Mouse (Mus musculus) naive thymus-derived CD4-positive, alpha-beta T cell, adult 2 months (primary cell): ENCODE results near the gene Scn1b.
A peak's percentile ranks its signal among the peaks of the same experiment; 100 is the strongest.

Experiments used
- DNase-seq: peaks from one replicate; pipeline ENCODE4 v3.0.0-alpha.2; 2011; ENCODE audit warnings: low read depth

Gene Scn1b

DNA sequence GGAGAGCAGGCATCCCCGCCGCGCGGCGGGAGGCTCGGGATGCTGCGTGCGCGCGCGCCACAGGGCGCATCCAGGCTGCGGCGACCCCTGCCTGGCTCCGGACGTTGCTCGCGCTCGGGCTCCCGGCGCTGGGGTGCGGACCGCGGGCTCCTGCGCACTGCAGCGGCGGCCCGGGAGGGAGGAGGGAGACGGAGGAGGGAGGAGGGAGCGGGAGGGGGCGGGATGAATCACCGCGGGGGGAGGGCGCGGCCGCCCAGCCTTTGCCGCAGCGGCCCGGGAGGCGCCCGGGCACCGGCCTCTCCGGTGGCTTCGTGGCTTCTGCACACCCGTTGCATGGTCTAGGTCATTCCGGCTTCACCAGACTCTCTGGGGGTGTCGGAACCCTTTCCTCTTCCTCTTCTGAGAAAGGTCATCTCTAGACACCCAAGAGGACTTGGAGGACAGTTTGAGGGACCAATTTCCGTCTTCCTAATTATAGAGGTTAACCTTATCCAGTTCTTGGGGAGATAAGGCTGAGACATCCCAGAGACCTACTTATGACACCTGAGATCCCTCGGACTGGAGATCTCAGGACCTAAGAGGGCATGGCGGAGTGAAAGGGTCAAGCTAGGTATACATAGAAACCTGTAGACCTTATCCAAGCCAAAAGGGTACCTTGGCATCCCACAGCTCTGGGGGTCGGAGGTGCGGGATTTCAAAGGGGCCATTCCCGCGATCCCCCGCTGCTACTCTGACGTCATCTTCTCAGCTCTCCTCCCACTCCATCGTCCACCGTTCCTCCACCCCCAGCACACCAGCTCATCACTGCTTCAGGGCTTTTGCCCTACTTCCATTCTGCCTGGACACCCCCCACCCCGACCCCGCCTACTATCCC, at the start of gene Scn1b:
Gene Scn1b, minus strand, starts transcription at position 153 of the 874 bp plus-strand sequence.
- DNase-seq, result peak; percentile 58

- no peak for DNase-seq
Measured at GRCm38 (mm10) chr7:31175096-31175495, 48.3 kb upstream of the Scn1b start.

DNA sequence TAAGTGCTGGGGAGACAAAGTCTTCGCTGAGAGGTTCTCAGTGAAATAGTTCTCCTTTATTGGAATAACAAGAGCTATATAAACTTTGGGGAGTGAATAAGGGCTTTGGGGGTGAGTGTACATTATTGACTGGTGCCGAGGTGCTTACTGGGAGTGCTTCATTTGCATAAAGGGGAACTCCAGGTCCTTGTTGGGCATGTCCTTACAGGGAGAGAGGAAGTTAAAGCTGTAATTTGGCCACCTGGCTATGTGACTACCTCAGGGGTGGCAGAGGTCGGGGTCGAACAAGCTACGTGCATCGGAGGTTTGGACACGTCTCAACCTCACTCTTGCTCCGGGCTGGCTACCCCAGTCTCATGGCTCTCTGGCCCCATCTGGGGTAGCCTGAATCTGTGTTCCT, 47.7 kb upstream of the Scn1b start:
- DNase-seq, result peak; percentile 8

GRCm38 (mm10) chr7:31172238-31172637, 45.4 kb upstream of the Scn1b start:
- DNase-seq, result peak; percentile 89

- DNase-seq, result no peak
Measured at GRCm38 (mm10) chr7:31170520-31170919, 43.7 kb upstream of the Scn1b start.

DNA sequence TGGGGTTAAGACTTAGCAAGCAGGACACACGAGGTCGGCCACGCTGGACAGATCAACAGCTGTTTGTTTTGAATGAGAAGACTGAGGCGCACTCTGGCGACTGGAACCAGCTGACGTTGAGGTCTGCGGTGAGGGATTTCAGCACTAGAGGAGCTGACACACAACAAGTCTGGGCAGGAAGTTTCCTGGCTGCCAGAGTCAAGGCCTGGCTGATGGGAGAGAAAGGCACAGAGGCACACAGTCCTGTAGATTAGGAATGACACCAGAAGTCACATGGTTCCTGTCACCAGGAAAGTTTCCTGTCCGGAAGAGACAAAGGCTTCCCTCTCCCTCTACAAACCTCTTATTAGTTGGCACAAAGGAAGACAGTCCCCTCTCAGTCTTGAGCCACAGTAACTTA, 41.6 kb upstream of the Scn1b start:
- DNase-seq, result peak; percentile 68

DNA sequence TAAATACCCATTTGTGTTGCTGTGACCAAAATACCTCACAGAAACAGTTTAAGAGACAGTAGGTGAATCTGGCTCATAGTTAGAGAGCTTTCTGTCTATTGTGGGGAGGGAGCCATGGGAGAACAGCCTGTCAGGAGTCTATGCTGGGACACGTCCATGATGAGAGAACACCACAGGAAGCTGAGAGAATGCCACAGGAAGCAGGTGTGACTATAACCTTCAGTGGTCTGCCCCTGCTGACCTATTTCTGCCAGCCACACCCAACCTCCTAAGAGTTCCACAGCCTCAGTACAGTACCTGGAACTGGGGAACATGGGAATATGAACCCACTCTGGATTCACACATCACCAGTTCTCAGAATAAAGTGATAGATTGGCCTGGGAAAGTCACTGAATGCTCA, 37.9 kb upstream of the Scn1b start:
- DNase-seq, result no peak

DNA sequence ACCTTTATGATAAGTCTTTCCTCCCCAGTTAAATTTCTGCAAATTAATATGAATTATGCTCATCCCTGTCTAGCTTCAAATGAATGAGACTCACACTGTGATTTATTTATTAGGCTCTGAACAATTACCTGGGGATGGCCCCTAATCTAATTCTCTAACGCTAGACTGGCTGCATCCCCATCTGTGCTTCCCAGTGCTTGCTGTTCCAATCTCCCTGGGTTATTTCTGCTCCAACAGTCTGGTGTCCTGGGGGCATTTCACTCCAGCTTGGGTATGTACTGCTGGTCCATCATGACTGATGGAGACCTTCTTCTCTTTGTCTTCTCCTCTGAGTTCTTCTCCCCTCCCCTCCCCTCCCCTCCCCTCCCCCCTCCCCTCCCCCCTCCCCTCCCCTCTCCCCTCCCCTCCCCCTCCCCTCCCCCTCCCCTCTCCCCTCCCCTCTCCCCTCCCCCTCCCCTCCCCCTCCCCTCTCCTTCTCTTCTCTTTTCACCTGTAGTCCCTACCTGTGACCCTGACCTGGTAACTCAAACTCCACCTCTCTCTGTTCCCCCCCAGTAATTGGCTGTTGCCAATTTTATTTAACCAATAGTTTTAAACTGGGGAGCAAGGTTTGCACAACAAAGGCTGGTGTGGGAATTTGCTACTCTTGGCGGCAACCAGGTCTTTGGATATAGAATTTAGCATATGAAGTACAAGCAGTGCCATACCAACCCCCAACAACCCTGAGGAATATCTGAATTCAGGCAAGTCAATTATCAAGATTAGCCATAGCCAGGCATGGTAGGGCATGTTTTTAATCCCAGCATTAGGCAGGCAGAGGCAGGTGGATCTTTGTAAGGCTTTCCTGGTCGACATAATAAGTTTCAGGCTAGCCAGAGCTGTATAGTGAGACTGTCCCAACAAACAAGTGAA, 37.1 kb upstream of the Scn1b start:
- DNase-seq, result no peak

GRCm38 (mm10) chr7:31162324-31162723, 35.5 kb upstream of the Scn1b start:
- DNase-seq, result no peak

GRCm38 (mm10) chr7:31161831-31162230, 35.0 kb upstream of the Scn1b start:
- no peak for DNase-seq

- peak; percentile 56 for DNase-seq
Measured at GRCm38 (mm10) chr7:31161246-31161645, 34.4 kb upstream of the Scn1b start.

DNA sequence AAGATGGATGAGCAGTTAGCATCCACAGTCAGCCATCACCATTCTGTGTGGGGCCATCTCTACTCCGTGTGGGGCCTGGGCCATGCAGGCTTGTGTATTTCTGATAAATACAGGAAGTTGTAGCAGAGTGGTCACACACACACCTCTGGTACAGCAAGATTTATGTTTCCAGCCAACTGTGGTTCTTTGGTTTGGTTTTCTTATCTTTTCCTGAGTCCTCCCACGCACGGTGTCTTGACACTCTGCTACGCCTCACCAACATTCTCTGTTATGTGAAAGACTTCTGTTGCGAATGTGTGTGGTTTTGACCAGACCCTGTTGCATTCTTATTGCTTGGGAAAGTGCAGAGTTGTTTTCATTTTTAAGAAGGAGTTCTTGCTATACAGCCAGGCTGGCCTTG, 34.0 kb upstream of the Scn1b start:
- DNase-seq, result peak; percentile 70

DNA sequence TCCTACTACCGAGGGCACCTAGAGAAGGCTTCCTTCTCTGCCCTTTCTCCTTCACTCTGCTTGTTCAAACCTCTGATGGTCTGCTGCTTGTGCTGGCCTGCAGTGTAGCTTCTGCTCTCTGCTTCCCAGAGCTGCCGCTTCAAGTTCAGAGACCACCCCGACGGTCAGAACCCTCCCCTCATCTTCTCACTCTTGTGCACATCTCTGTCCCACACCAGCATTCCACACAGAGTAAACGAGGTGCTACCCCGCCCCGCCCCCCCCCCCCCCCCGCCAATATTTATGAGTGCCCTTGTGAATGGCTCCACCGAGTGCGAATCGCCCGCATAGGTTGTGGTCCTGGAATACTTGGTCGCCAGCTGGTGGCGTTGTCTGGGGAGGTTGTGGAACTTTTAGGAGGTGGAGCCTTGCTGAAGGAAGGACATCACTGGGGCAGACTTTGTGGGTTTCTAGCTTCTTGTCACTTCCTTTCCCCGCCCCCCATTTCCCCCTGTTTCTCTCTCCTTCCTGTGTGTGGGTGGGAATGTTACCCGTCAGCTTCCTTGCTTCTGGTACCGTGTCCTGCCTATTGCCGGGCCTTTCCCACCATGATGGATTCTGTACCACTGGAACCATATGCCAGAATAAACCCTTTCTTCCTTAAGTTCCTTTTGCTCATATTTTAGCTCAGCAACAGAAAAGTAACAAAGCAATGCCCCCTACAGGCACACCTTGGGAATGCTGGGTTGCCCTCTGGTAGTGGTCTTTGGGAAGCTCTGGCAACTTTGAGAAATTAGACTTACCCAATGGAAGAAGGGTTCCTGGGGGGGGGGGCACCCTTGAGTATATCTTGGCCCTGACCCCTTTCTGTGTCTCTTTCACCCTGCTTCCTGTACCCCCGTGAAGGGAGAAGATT, 29.5 kb upstream of the Scn1b start:
- peak; percentile 85 for DNase-seq

DNA sequence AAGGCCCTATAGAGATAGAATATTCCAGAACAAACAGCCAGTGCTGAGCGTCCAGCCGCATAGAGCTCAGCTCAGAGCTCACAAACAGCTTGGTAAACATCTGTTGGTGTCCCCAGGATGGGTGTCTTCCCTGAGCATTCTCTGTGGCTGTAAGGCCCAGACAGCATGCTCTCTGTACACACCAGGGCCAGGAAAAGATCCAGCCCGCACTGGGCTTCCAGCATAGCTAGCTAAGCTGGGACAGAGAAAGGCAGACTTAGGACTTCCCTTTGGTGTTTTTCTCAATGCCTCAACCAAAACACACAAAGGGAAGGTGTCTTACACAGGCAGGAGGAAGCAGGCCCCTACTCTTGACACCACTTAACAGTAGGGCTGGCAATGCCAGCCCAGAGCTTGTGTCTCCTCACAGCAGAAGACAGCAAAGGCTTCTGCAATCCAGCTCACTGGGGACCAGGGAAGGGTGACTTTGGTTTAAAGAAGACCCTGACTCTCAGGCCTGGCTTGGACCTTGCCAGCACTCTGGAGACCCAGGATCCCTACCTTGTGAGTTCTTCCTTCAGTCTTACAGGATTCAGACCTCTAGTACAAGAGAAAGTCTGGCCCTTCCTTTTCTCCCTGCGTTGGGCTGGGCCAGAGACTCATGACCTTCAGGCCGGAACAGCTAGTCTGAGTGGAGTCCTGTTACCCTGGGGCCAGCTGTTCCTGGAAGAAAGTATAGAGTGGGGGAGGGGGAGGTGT, 28.7 kb upstream of the Scn1b start, which contains the start of gene Gramd1a:
Gene Gramd1a, minus strand, starts transcription at position 601 of the 738 bp plus-strand sequence.
- peak; percentile 50 for DNase-seq

- peak; percentile 85 for DNase-seq
Measured at GRCm38 (mm10) chr7:31153536-31154320, 26.9 kb upstream of the Scn1b start.

- peak; percentile 75 for DNase-seq
Measured at GRCm38 (mm10) chr7:31151301-31152241, 24.8 kb upstream of the Scn1b start.

DNA sequence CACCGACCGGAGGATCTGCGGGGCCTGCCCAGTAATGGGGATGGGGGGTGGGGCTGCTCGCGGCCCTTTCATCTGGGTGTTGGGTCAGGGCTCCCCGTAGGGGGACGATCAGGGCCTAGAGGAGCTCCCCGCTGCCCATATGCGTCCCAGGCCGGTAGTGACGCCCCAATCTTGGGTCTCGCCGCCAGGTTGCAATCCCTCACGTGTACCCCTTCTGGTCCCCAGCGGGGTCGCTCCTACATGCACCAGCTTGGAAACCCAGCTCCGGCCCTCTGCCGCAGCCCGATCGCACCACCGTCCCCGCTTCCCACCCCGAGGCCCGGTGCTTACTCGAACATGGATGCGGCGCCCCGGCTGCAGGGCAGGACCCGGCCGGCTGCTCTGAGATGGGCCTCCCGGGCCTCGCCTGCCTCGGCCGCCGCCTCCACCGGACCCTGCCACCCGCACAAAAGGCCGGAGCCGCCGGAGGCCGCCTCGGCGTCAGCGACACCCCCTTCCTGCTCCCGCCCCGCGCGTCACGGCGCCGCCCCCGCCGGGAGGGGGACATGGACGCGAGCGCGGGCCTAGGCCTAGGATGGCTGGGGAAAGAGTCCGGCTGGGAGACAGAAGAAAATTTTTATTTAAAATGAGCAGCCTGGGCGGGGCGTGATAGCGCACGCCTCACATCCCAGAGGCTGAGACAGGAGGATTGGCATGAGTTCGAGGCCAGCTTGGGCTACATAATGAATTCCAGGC, 23.9 kb upstream of the Scn1b start:
- peak; percentile 76 for DNase-seq
